Mouse (Mus musculus) T-helper 1 cell (primary cell): ENCODE measurements around the gene Sncb.

Source experiments
- in situ Hi-C: fragments of 300-600 bp; cut with MboI, MseI; formaldehyde crosslinking; loops from one replicate; pipeline ENCODE4 v1.15.1; 2025; ENCODE audit warnings: high pct_unique_total_duplicates

Gene Sncb

GRCm38 (mm10) chr13:54749061-54749863 lies 17.1 kb downstream of the Sncb start:
- in situ Hi-C loops = no loop called here

GRCm38 (mm10) chr13:54748721-54749060 lies 17.7 kb downstream of the Sncb start:
- in situ Hi-C loops = no loop called here

- in situ Hi-C loops = no loop called here
These were observed 18.2 kb downstream of the Sncb start for GRCm38 (mm10) chr13:54748190-54748589.

- in situ Hi-C loops = no loop called here
These were observed 19.5 kb downstream of the Sncb start for GRCm38 (mm10) chr13:54746896-54747295.

GRCm38 (mm10) chr13:54746110-54746509 lies 20.3 kb downstream of the Sncb start:
- in situ Hi-C loops = no loop called here

- in situ Hi-C loops = no loop called here
These were observed 28.2 kb downstream of the Sncb start for GRCm38 (mm10) chr13:54738213-54738601.

GRCm38 (mm10) chr13:54737488-54738212 lies 28.7 kb downstream of the Sncb start:
- in situ Hi-C loops = no loop called here

GRCm38 (mm10) chr13:54736931-54737330 lies 29.5 kb downstream of the Sncb start:
- in situ Hi-C loops = no loop called here

- in situ Hi-C loops = no loop called here
These were observed 40.3 kb downstream of the Sncb start for GRCm38 (mm10) chr13:54726131-54726530.

- in situ Hi-C loops = no loop called here
These were observed 43.3 kb downstream of the Sncb start for GRCm38 (mm10) chr13:54723143-54723542.

GRCm38 (mm10) chr13:54716916-54717315 lies 49.5 kb downstream of the Sncb start:
- in situ Hi-C loops = no loop called here

- in situ Hi-C loops = no loop called here
These were observed 51.4 kb downstream of the Sncb start for GRCm38 (mm10) chr13:54714996-54715395.

- in situ Hi-C loops = no loop called here
These were observed 52.0 kb downstream of the Sncb start for GRCm38 (mm10) chr13:54714393-54714792.

- in situ Hi-C loops = no loop called here
These were observed 55.5 kb downstream of the Sncb start for GRCm38 (mm10) chr13:54710866-54711265.
